Mouse (Mus musculus) heart, adult 18-20 months (tissue): ENCODE measurements at regions not wholly inside any gene's neighbourhood (a gene's known extent, or its start where the extent isn't known, plus 50 kb on each side); places are given as distances from the start of the nearest gene placed in this dataset.

ENCODE experiments used
- DNase-seq, 2 experiments: peaks; one replicate each; pipeline ENCODE4 v3.0.0; 2021 to 2022; ENCODE audit warnings: mixed read lengths in 1 of 2

DNA sequence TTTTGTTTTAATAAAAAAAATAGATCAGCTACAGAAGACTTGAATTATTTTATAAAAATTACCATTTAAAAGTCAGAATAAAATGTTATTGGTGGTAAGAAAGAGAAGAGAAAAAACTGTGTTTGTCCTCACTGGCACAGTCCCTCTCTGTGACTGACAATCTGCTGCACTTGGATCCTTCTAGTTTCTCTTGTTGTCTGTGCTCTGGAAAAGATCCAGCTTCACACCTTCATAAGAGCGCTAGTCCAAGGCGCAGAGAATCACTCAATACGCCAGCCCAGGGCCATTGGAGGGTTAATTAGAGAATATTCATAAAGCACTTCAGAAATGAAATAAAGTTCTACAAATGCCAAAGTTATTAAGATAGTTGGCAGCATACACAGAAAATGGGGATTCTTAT is 153.8 kb downstream of the Lmbrd1 start:
- no peak for DNase-seq

- no peak for DNase-seq
These were observed 188.4 kb downstream of the Lmbrd1 start for GRCm38 (mm10) chr1:24866877-24867276.

DNA sequence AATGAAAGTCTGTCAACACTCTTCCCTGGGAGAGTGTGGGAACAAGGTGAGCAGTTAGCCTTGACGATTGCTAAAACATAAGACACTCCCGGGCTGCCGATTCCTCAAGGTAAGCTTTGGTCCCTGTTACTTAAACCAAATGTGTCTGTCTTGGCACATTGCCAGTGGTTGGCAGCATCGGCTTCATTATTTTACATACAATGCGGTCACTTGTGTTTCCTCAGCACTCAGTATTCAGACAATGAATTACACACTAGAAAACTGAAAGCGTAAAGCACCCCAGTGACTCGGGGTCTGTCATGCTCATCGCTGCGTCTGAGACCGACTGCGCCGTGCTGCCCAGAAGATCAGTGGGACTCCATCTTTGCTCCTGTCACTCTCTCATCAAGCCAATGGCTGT is 191.3 kb downstream of the Lmbrd1 start:
- no peak for DNase-seq

GRCm38 (mm10) chr1:24870685-24871417 is 192.4 kb downstream of the Lmbrd1 start:
- no peak for DNase-seq

- DNase-seq = no peak
These were observed 198.6 kb downstream of the Lmbrd1 start for GRCm38 (mm10) chr1:24877014-24877413.

- no peak for DNase-seq
These were observed 205.2 kb downstream of the Lmbrd1 start for GRCm38 (mm10) chr1:24883638-24884037.

- peak in 1 of 2 experiments; percentile 37 for DNase-seq
These were observed 222.8 kb downstream of the Lmbrd1 start for GRCm38 (mm10) chr1:24901278-24901677.

DNA sequence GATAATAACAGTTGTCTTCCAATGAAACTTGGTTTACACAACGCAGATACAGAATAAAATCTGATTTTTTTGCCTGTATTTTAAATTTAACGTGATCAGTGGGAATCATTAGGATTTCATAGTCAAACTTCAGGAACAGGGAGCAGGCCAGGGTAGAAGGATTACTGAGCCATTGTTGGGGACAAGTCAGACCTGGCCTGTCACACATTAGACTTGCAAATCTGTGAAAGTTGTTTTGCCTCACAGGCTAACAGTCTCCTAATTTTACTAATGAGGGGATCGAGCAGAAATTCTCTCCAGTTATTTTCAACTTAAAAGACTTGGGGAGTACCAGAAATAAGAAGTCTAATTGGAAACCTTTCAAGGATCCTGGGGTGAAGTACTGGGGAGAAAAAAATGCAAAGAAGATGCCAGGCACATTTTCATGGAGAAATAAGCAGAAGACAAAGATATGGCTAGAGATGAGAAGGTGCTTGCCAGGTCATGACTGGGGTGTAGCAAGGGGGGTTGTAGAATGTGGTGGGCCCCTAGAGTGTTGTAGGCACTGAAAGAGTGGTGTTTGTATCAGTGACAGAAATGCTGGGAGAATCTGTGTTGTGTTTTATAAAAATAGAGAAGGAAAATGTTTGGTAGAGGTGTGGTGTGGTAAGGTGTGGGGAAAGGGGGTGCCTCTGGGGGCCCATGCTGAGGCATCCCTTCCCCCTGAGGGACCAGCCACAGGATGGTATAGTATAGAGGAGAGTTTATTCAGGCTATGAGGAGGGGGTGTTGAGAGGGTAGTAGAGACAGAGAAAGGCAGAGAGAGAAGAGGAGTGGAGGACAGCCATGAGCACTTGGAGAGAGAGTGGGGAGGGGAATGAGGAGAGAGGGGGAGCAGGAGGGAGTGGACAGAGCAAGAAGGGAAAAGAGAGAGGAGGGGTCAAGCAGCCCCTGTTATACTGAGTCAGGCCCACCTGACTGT is 260.2 kb downstream of the Lmbrd1 start:
- no peak for DNase-seq

GRCm38 (mm10) chr1:24942757-24943296 is 264.4 kb downstream of the Lmbrd1 start:
- no peak for DNase-seq

- DNase-seq = no peak
These were observed 265.0 kb downstream of the Lmbrd1 start for GRCm38 (mm10) chr1:24943451-24943850.

- no peak for DNase-seq
These were observed 294.3 kb downstream of the Lmbrd1 start for GRCm38 (mm10) chr1:24972681-24973080.

DNA sequence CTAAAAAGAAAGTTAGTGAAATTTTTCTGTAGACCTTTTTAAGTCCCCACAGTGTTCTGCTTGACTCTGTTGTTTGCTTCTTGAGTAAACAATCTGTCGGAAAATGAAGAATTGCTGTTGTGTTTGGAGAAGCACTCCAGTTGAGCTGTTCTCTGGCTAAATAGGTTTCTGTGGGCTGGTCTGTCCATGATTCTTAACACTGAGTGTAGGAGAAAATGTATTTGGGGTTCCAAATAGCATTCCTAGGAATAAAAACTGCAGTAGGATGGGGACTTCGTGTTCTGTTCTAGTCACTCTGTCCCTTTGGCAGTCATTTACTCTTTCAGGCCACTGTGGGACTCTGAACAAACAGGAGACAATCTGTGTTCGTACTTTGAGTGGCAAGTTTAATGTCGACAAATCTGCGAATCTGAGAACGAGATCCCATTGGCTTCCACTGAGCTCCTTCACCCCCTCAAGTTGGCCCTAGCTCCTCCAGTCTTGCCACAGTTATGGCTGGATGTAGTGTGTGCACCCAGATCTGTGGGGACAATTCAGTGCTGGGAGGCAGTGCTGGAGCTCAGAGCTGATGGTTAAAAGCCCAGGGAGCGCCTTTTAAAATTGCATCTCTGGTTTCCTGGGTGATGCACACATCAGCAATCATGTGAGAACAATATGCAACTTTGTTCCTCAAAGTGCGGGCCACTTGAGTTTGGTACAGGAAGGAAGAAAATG is 330.2 kb downstream of the Lmbrd1 start:
- DNase-seq = no peak

- DNase-seq = no peak
These were observed 334.3 kb downstream of the Lmbrd1 start for GRCm38 (mm10) chr1:25012754-25013153.
